Comparison of ENCODE assay signal across 9 mouse cellular contexts in genomic region chr19:58469421-58469820, GRCm38 (mm10). TPM values are rescaled to one million over a fixed set of nuclear protein-coding genes. Genes with fewer than 3 reads are reported as not detected.
DNase-seq lines count a peak whose midpoint lies in the region; ATAC-seq and TF ChIP-seq lines count a peak whose summit lies in the region.
"Had no signal": no experiment of that assay in that cellular context is flagged by ENCODE, and none has a peak within 500 bp of the region (broad histone marks: within the 10 kb centered on the region; RNA-seq: fewer than 3 reads in every experiment).

No protein-coding gene starts in this region.

- no peaks in the 10 kb centered on the region for H3K27me3 ChIP-seq in intestine, postnatal 0 days (replicated peaks; ENCODE audit: control insufficient read depth, insufficient read depth, low read length)
- H3K27me3 ChIP-seq in intestine, embryonic 16.5 days (replicated peaks; ENCODE audit: control insufficient read depth, insufficient read depth, low read length) = no peaks in the 10 kb centered on the region
- no peaks in the 10 kb centered on the region for H3K27me3 ChIP-seq in kidney, postnatal 0 days (ENCODE audit: insufficient read depth, low read length)
- H3K27me3 ChIP-seq in liver, embryonic 14.5 days (ENCODE audit: control insufficient read depth, insufficient read depth, low read length) = no peaks in the 10 kb centered on the region
- H3K27me3 ChIP-seq: stomach, embryonic 15.5 days had no signal

- no peak for TF ChIP-seq POLR2A in olfactory bulb, adult 2 months (IDR thresholded peaks at IDR 0.05; ENCODE audit: insufficient read depth, low read depth, low read length)

- TF ChIP-seq CTCF in intestine, postnatal 0 days (IDR thresholded peaks at IDR 0.05; ENCODE audit: low read depth) = peak; percentile 91
- TF ChIP-seq CTCF in kidney, postnatal 0 days (IDR thresholded peaks at IDR 0.05; ENCODE audit: low read depth) = peak; percentile 92
- TF ChIP-seq CTCF in liver, embryonic 14.5 days (IDR thresholded peaks at IDR 0.05; ENCODE audit: low read depth) = peak; percentile 70
- TF ChIP-seq CTCF in olfactory bulb, adult 2 months (IDR thresholded peaks at IDR 0.05; ENCODE audit: insufficient read depth, low read depth, low read length) = 0 out of 2 replicates have a peak, but pooled peaks have one; percentile 14

- intact Hi-C loops in gastrocnemius, postnatal 14 days (cut with DNase I; ENCODE audit: low total_unique reads) = loop anchor here (5.0 to 10.0 kb wide), 4 partner anchors 472 to 722 kb away; no protein-coding TSS in a partner anchor

- no peaks in the 10 kb centered on the region for H3K9me3 ChIP-seq in intestine, postnatal 0 days (ENCODE audit: control insufficient read depth)
- H3K9me3 ChIP-seq in intestine, embryonic 16.5 days (ENCODE audit: control insufficient read depth, low read length) = no peaks in the 10 kb centered on the region; the same call in 1 of the 2 replicates
- no peaks in the 10 kb centered on the region for H3K9me3 ChIP-seq in kidney, postnatal 0 days (replicated peaks; ENCODE audit: low read length)
- H3K9me3 ChIP-seq in liver, embryonic 14.5 days (ENCODE audit: control insufficient read depth, low read length) = no peaks in the 10 kb centered on the region
- H3K9me3 ChIP-seq: stomach, embryonic 15.5 days had no signal

- no peaks in the 10 kb centered on the region for H3K36me3 ChIP-seq in intestine, postnatal 0 days (ENCODE audit: control insufficient read depth, insufficient read depth)
- H3K36me3 ChIP-seq in intestine, embryonic 16.5 days (ENCODE audit: control insufficient read depth, insufficient read depth, low read length) = no peaks in the 10 kb centered on the region
- H3K36me3 ChIP-seq in kidney, postnatal 0 days (ENCODE audit: insufficient read depth, low read length) = no peaks in the 10 kb centered on the region
- H3K36me3 ChIP-seq in liver, embryonic 14.5 days (replicated peaks; ENCODE audit: control insufficient read depth, insufficient read depth, low read depth) = no peaks in the 10 kb centered on the region
- H3K36me3 ChIP-seq: stomach, embryonic 15.5 days had no signal

- H3K27ac ChIP-seq in intestine, postnatal 0 days (ENCODE audit: low read depth, low read length) = no peak overlapping the region
- no peak overlapping the region for H3K27ac ChIP-seq in intestine, embryonic 16.5 days (ENCODE audit: low read length)
- H3K27ac ChIP-seq in kidney, postnatal 0 days = no peak overlapping the region
- no peak overlapping the region for H3K27ac ChIP-seq in liver, embryonic 14.5 days
- no peak overlapping the region for H3K27ac ChIP-seq in olfactory bulb, adult 2 months (ENCODE audit: insufficient read depth, low read depth, low read length)
- H3K27ac ChIP-seq: stomach, embryonic 15.5 days had no signal

- H3K4me3 ChIP-seq in intestine, postnatal 0 days (ENCODE audit: low read depth, low read length) = no peak overlapping the region
- H3K4me3 ChIP-seq in intestine, embryonic 16.5 days (ENCODE audit: low read length) = no peak overlapping the region
- H3K4me3 ChIP-seq in kidney, postnatal 0 days (replicated peaks; ENCODE audit: low read depth, low read length) = no peak overlapping the region
- no peak overlapping the region for H3K4me3 ChIP-seq in liver, embryonic 14.5 days (ENCODE audit: insufficient read depth in 1 of 2, low read depth in 2 of 2, low read length in 2 of 2)
- no peak overlapping the region for H3K4me3 ChIP-seq in olfactory bulb, adult 2 months (ENCODE audit: insufficient read depth, low read depth, low read length)
- H3K4me3 ChIP-seq: stomach, embryonic 15.5 days had no signal

- DNase-seq in cerebellum, postnatal 4 days (ENCODE audit: low spot score in 2 of 2) = peak; percentile 90 to 93
- peak; percentile 80 for DNase-seq in gastrocnemius, postnatal 14 days
- peak; percentile 91 for DNase-seq in kidney, postnatal 0 days (ENCODE audit: low spot score)
- DNase-seq in liver, embryonic 14.5 days (ENCODE audit: low read depth in 3 of 3, low spot score in 3 of 3) = peak in 2 of 3 experiments; percentile 28 to 30
- peak; percentile 76 for DNase-seq in testis, postnatal 14 days (ENCODE audit: low spot score)

- no peak overlapping the region for H3K4me2 ChIP-seq in intestine, postnatal 0 days (replicated peaks; ENCODE audit: low read depth)
- no peak overlapping the region for H3K4me2 ChIP-seq in intestine, embryonic 16.5 days (ENCODE audit: low read depth, low read length)
- no peak overlapping the region; the same call in 1 of the 2 replicates for H3K4me2 ChIP-seq in kidney, postnatal 0 days (ENCODE audit: low read length)
- H3K4me2 ChIP-seq in liver, embryonic 14.5 days (ENCODE audit: low read depth) = no peak overlapping the region
- H3K4me2 ChIP-seq: stomach, embryonic 15.5 days had no signal

- TF ChIP-seq EP300 in liver, embryonic 14.5 days (IDR thresholded peaks at IDR 0.05; ENCODE audit: low read depth) = no peak

- no peaks in the 10 kb centered on the region for H3K4me1 ChIP-seq in intestine, postnatal 0 days (replicated peaks; ENCODE audit: control insufficient read depth, insufficient read depth, low read length)
- no peaks in the 10 kb centered on the region; the same call in 1 of the 2 replicates for H3K4me1 ChIP-seq in intestine, embryonic 16.5 days (ENCODE audit: control insufficient read depth, insufficient read depth, low read length)
- no peaks in the 10 kb centered on the region for H3K4me1 ChIP-seq in kidney, postnatal 0 days (replicated peaks; ENCODE audit: insufficient read depth, low read length)
- H3K4me1 ChIP-seq in liver, embryonic 14.5 days (replicated peaks; ENCODE audit: control insufficient read depth in 2 of 2, insufficient read depth in 2 of 2, low read length in 1 of 2) = no peaks in the 10 kb centered on the region
- no peaks in the 10 kb centered on the region for H3K4me1 ChIP-seq in olfactory bulb, adult 2 months (ENCODE audit: control insufficient read depth, insufficient read depth, low read length)
- H3K4me1 ChIP-seq: stomach, embryonic 15.5 days had no signal

- 20% methylated on average over 12 of the region's 12 CpGs for WGBS in intestine, postnatal 0 days
- 21% methylated on average over 12 of the region's 12 CpGs for WGBS in intestine, embryonic 16.5 days
- WGBS in kidney, postnatal 0 days = 15% methylated on average over 12 of the region's 12 CpGs
- WGBS in liver, embryonic 14.5 days (ENCODE audit: insufficient replicate concordance) = 16% methylated on average over 12 of the region's 12 CpGs
- 12% methylated on average over 12 of the region's 12 CpGs for WGBS in olfactory bulb, adult 2 months

- no peak overlapping the region for H3K9ac ChIP-seq in intestine, postnatal 0 days (ENCODE audit: low read depth, low read length)
- no peak overlapping the region for H3K9ac ChIP-seq in intestine, embryonic 16.5 days (ENCODE audit: low read depth, low read length)
- no peak overlapping the region for H3K9ac ChIP-seq in kidney, postnatal 0 days (ENCODE audit: low read depth, low read length)
- no peak overlapping the region for H3K9ac ChIP-seq in liver, embryonic 14.5 days (replicated peaks)
- H3K9ac ChIP-seq: stomach, embryonic 15.5 days had no signal

- ATAC-seq in intestine, postnatal 0 days = no peak
- ATAC-seq in intestine, embryonic 16.5 days = no peak
- ATAC-seq in kidney, postnatal 0 days (replicated peaks; ENCODE audit: low FRiP score, low read depth) = 0 out of 2 replicates have a peak, but pooled peaks have one; percentile 7
- ATAC-seq in liver, embryonic 14.5 days (ENCODE audit: insufficient read depth) = no peak

RNA-seq across cellular contexts. Expression of gene Gfra1, which starts 13.7 kb away (rescaled TPM):
- polyA plus RNA-seq in intestine, postnatal 0 days (2015; fragmentation: Nextera tagmentation; extraction: Ambion mirVana) = 4.9 TPM in 2 replicates
- polyA plus RNA-seq in intestine, embryonic 16.5 days (2015; fragmentation: Nextera tagmentation; extraction: Ambion mirVana) = 12.9 and 13.3 TPM in 2 replicates
- 1 to 10 TPM; 4.7 to 6.6 TPM for total RNA-seq in gastrocnemius, postnatal 14 days (2021)
- polyA plus RNA-seq in kidney, postnatal 0 days (2015; fragmentation: Nextera tagmentation; extraction: Ambion mirVana) = 55.3 and 56.4 TPM in 2 replicates
- 2.7 and 2.9 TPM in 2 replicates for polyA plus RNA-seq in liver, embryonic 14.5 days (2012; rRNA removed)
- 3.8 and 4.6 TPM in 2 replicates for polyA plus RNA-seq in liver, embryonic 14.5 days (2014; fragmentation: Nextera tagmentation; extraction: Ambion mirVana)
- not detected in 2 replicates for polyA plus RNA-seq in olfactory bulb, adult 2 months (2012; ENCODE audit: insufficient read depth, insufficient read length, low replicate concordance, missing spikeins)

RNA-seq across cellular contexts. Expression of gene Ccdc172, which starts 42.4 kb away (rescaled TPM):
- not detected in 2 replicates for polyA plus RNA-seq in intestine, postnatal 0 days (2015; fragmentation: Nextera tagmentation; extraction: Ambion mirVana)
- not detected in 2 replicates for polyA plus RNA-seq in intestine, embryonic 16.5 days (2015; fragmentation: Nextera tagmentation; extraction: Ambion mirVana)
- total RNA-seq in gastrocnemius, postnatal 14 days (2021) = not detected
- not detected in 2 replicates for polyA plus RNA-seq in kidney, postnatal 0 days (2015; fragmentation: Nextera tagmentation; extraction: Ambion mirVana)
- polyA plus RNA-seq in liver, embryonic 14.5 days (2012; rRNA removed) = not detected in 2 replicates
- polyA plus RNA-seq in liver, embryonic 14.5 days (2014; fragmentation: Nextera tagmentation; extraction: Ambion mirVana) = not detected in 2 replicates
- not detected in 2 replicates for polyA plus RNA-seq in olfactory bulb, adult 2 months (2012; ENCODE audit: insufficient read depth, insufficient read length, low replicate concordance, missing spikeins)
- polyA plus RNA-seq: stomach, embryonic 15.5 days had no signal

Comparison
In these comparisons a context has a peak if more than half of its experiments do, and no peak if none do; other contexts are left out.
1. CTCF ChIP-seq: peak in every context shown above with its lines; median percentile 92 in kidney, postnatal 0 days; 91 in intestine, postnatal 0 days; 70 in liver, embryonic 14.5 days; 14 in olfactory bulb, adult 2 months.
2. DNase-seq: peak in every context shown above with its lines; median percentile 92 in cerebellum, postnatal 4 days; 91 in kidney, postnatal 0 days; 80 in gastrocnemius, postnatal 14 days; 76 in testis, postnatal 14 days; 29 in liver, embryonic 14.5 days.